Mouse (Mus musculus): ENCODE data around the gene Ppp2r1b. TPM values are rescaled to one million over a fixed set of nuclear protein-coding genes. Genes with fewer than 3 reads are reported as not detected.
"Not testable (repeated sequence)": the region's sequence is repeated elsewhere in the genome, so short reads cannot be mapped to it uniquely, and the experiment has no call there.

Ppp2r1b gene
- polyA plus RNA-seq, 1 experiment from 2014 or later: 74.6 TPM

DNA sequence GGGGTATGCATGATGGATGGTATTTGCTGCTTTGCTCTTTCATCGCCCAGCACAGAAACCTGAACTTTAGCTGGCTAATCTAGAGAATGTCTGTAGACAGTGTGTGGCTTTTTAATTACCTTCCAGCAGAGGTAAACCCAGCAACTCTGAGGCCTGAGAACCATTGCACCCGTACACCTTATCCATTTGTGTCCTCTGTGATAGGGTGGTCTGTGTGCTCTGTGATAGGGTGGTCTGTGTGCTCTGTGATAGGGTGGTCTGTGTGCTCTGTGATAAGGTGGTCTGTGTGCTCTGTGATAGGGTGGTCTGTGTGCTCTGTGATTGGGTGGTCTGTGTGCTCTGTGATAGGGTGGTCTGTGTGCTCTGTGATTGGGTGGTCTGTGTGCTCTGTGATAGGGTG lies 12.5 kb upstream of the Ppp2r1b start:
- not testable (repeated sequence) for H3K27me3 ChIP-seq (ENCODE audit: insufficient read depth, low read length); H3K4me2 ChIP-seq (replicated peaks; ENCODE audit: low read depth, low read length); H3K27ac ChIP-seq (ENCODE audit: low read length); ATAC-seq (ENCODE audit: low FRiP score, low TSS enrichment); H3K4me3 ChIP-seq (ENCODE audit: low read length); H3K9me3 ChIP-seq (ENCODE audit: low read length); H3K9ac ChIP-seq (replicated peaks; ENCODE audit: low read length); H3K4me1 ChIP-seq (ENCODE audit: insufficient read depth, low read length)
- 89% methylated on average over 2 of the region's 2 CpGs for WGBS
- H3K36me3 ChIP-seq (ENCODE audit: insufficient read depth, low read length): peaks cover 17% of the 10 kb centered on the region

- 80% methylated on average over 8 of the region's 8 CpGs for WGBS
- no peak for ATAC-seq (ENCODE audit: low FRiP score, low TSS enrichment)
- Histone ChIP-seq H3K4me2 (replicated peaks; ENCODE audit: low read depth, low read length) (no peak overlapping the region), H3K9ac (replicated peaks; ENCODE audit: low read length) (no peak overlapping the region), H3K27me3 (ENCODE audit: insufficient read depth, low read length) (no peaks in the 10 kb centered on the region), H3K36me3 (ENCODE audit: insufficient read depth, low read length) (peaks cover 22% of the 10 kb centered on the region), H3K9me3 (ENCODE audit: low read length) (no peaks in the 10 kb centered on the region), H3K4me1 (ENCODE audit: insufficient read depth, low read length) (no peaks in the 10 kb centered on the region), H3K4me3 (ENCODE audit: low read length) (no peak overlapping the region), H3K27ac (ENCODE audit: low read length) (no peak overlapping the region)
Measured at GRCm38 (mm10) chr9:50833786-50834185, 11.3 kb upstream of the Ppp2r1b start.

- Histone ChIP-seq H3K36me3 (ENCODE audit: insufficient read depth, low read length) (peaks cover 18% of the 10 kb centered on the region), H3K27ac (ENCODE audit: low read length) (no peak overlapping the region), H3K4me1 (ENCODE audit: insufficient read depth, low read length) (no peaks in the 10 kb centered on the region), H3K9ac (replicated peaks; ENCODE audit: low read length) (no peak overlapping the region), H3K4me2 (replicated peaks; ENCODE audit: low read depth, low read length) (no peak overlapping the region), H3K4me3 (ENCODE audit: low read length) (no peak overlapping the region), H3K27me3 (ENCODE audit: insufficient read depth, low read length) (no peaks in the 10 kb centered on the region), H3K9me3 (ENCODE audit: low read length) (no peaks in the 10 kb centered on the region)
- 81% methylated on average over 10 of the region's 10 CpGs for WGBS
- no peak for ATAC-seq (ENCODE audit: low FRiP score, low TSS enrichment)
Measured at GRCm38 (mm10) chr9:50835068-50835705, 9.9 kb upstream of the Ppp2r1b start.

- Histone ChIP-seq H3K9ac (replicated peaks; ENCODE audit: low read length) (no peak overlapping the region), H3K4me1 (ENCODE audit: insufficient read depth, low read length) (no peaks in the 10 kb centered on the region)
- ATAC-seq (ENCODE audit: low FRiP score, low TSS enrichment): no peak
Measured at GRCm38 (mm10) chr9:50836097-50836496, 9.0 kb upstream of the Ppp2r1b start.

GRCm38 (mm10) chr9:50841079-50841789 lies 3.9 kb upstream of the Ppp2r1b start:
- Histone ChIP-seq H3K4me3 (ENCODE audit: low read length) (no peak overlapping the region), H3K9me3 (ENCODE audit: low read length) (no peaks in the 10 kb centered on the region), H3K27ac (ENCODE audit: low read length) (no peak overlapping the region), H3K27me3 (ENCODE audit: insufficient read depth, low read length) (no peaks in the 10 kb centered on the region), H3K4me1 (ENCODE audit: insufficient read depth, low read length) (peaks cover 15% of the 10 kb centered on the region), H3K9ac (replicated peaks; ENCODE audit: low read length) (no peak overlapping the region), H3K36me3 (ENCODE audit: insufficient read depth, low read length) (peaks cover 12% of the 10 kb centered on the region), H3K4me2 (replicated peaks; ENCODE audit: low read depth, low read length) (no peak overlapping the region)
- WGBS: 83% methylated on average over 13 of the region's 13 CpGs
- ATAC-seq (ENCODE audit: low FRiP score, low TSS enrichment): no peak

More at GRCm38 (mm10) chr9:50836097-50836496, 9.0 kb upstream of the Ppp2r1b start:
- H3K4me3 ChIP-seq (ENCODE audit: low read length): no peak overlapping the region
- no peak overlapping the region for H3K27ac ChIP-seq (ENCODE audit: low read length)
- H3K36me3 ChIP-seq (ENCODE audit: insufficient read depth, low read length): peaks cover 18% of the 10 kb centered on the region
- no peaks in the 10 kb centered on the region for H3K27me3 ChIP-seq (ENCODE audit: insufficient read depth, low read length)
- H3K9me3 ChIP-seq (ENCODE audit: low read length): no peaks in the 10 kb centered on the region
- H3K4me2 ChIP-seq (replicated peaks; ENCODE audit: low read depth, low read length): no peak overlapping the region
- WGBS: 92% methylated on average over 4 of the region's 4 CpGs

GRCm38 (mm10) chr9:50845547-50845946 lies 446 bp downstream of the Ppp2r1b start:
- no peak overlapping the region for H3K4me2 ChIP-seq (replicated peaks; ENCODE audit: low read depth, low read length)
- no peak overlapping the region for H3K9ac ChIP-seq (replicated peaks; ENCODE audit: low read length)
- H3K4me1 ChIP-seq (ENCODE audit: insufficient read depth, low read length): peaks cover 26% of the 10 kb centered on the region
- H3K27ac ChIP-seq (ENCODE audit: low read length): peak overlapping the region; percentile 65
- no peaks in the 10 kb centered on the region for H3K27me3 ChIP-seq (ENCODE audit: insufficient read depth, low read length)
- H3K36me3 ChIP-seq (ENCODE audit: insufficient read depth, low read length): peaks cover 5% of the 10 kb centered on the region; the same call in 1 of the 2 replicates
- peak; percentile 88 for ATAC-seq (ENCODE audit: low FRiP score, low TSS enrichment)
- WGBS: 14% methylated on average over 9 of the region's 9 CpGs
- H3K9me3 ChIP-seq (ENCODE audit: low read length): no peaks in the 10 kb centered on the region
- H3K4me3 ChIP-seq (ENCODE audit: low read length): no peak overlapping the region

- Histone ChIP-seq H3K9me3 (ENCODE audit: low read length) (no peaks in the 10 kb centered on the region), H3K4me1 (ENCODE audit: insufficient read depth, low read length) (peaks cover 28% of the 10 kb centered on the region), H3K27me3 (ENCODE audit: insufficient read depth, low read length) (no peaks in the 10 kb centered on the region), H3K9ac (replicated peaks; ENCODE audit: low read length) (no peak overlapping the region), H3K4me3 (ENCODE audit: low read length) (no peak overlapping the region), H3K36me3 (ENCODE audit: insufficient read depth, low read length) (peaks cover 5% of the 10 kb centered on the region; the same call in 1 of the 2 replicates), H3K4me2 (replicated peaks; ENCODE audit: low read depth, low read length) (no peak overlapping the region), H3K27ac (ENCODE audit: low read length) (no peak overlapping the region)
- WGBS: 90% methylated on average over 6 of the region's 6 CpGs
- ATAC-seq (ENCODE audit: low FRiP score, low TSS enrichment): no peak
Measured at GRCm38 (mm10) chr9:50847133-50847532, 2.0 kb downstream of the Ppp2r1b start.

- no peak overlapping the region for H3K4me3 ChIP-seq (ENCODE audit: low read length)
- peak overlapping the region; percentile 54 for H3K27ac ChIP-seq (ENCODE audit: low read length)
- 49% methylated on average over 12 of the region's 12 CpGs for WGBS
- H3K36me3 ChIP-seq (ENCODE audit: insufficient read depth, low read length): peaks cover 5% of the 10 kb centered on the region; the same call in 1 of the 2 replicates
- no peak overlapping the region for H3K9ac ChIP-seq (replicated peaks; ENCODE audit: low read length)
- no peak overlapping the region for H3K4me2 ChIP-seq (replicated peaks; ENCODE audit: low read depth, low read length)
- no peaks in the 10 kb centered on the region for H3K27me3 ChIP-seq (ENCODE audit: insufficient read depth, low read length)
- ATAC-seq (ENCODE audit: low FRiP score, low TSS enrichment): no peak
- no peaks in the 10 kb centered on the region for H3K9me3 ChIP-seq (ENCODE audit: low read length)
- H3K4me1 ChIP-seq (ENCODE audit: insufficient read depth, low read length): peaks cover 30% of the 10 kb centered on the region
Measured at GRCm38 (mm10) chr9:50847606-50848368, 2.7 kb downstream of the Ppp2r1b start.

GRCm38 (mm10) chr9:50848821-50849220 lies 3.7 kb downstream of the Ppp2r1b start:
- H3K36me3 ChIP-seq (ENCODE audit: insufficient read depth, low read length): peaks cover 2% of the 10 kb centered on the region; the same call in 1 of the 2 replicates
- WGBS: 73% methylated on average over 5 of the region's 5 CpGs
- H3K27ac ChIP-seq (ENCODE audit: low read length): peak overlapping the region; percentile 54; the same call in 1 of the 2 replicates
- H3K4me2 ChIP-seq (replicated peaks; ENCODE audit: low read depth, low read length): no peak overlapping the region
- no peak overlapping the region for H3K9ac ChIP-seq (replicated peaks; ENCODE audit: low read length)
- H3K27me3 ChIP-seq (ENCODE audit: insufficient read depth, low read length): no peaks in the 10 kb centered on the region
- H3K4me1 ChIP-seq (ENCODE audit: insufficient read depth, low read length): peaks cover 38% of the 10 kb centered on the region
- no peak for ATAC-seq (ENCODE audit: low FRiP score, low TSS enrichment)
- no peaks in the 10 kb centered on the region for H3K9me3 ChIP-seq (ENCODE audit: low read length)
- H3K4me3 ChIP-seq (ENCODE audit: low read length): no peak overlapping the region

All from kidney, embryonic 16.5 days (tissue).